Mouse (Mus musculus): ENCODE results near the gene Abcc4.
"Not testable (repeated sequence)": the region's sequence is repeated elsewhere in the genome, so short reads cannot be mapped to it uniquely, and the experiment has no call there.

Abcc4 gene

DNA sequence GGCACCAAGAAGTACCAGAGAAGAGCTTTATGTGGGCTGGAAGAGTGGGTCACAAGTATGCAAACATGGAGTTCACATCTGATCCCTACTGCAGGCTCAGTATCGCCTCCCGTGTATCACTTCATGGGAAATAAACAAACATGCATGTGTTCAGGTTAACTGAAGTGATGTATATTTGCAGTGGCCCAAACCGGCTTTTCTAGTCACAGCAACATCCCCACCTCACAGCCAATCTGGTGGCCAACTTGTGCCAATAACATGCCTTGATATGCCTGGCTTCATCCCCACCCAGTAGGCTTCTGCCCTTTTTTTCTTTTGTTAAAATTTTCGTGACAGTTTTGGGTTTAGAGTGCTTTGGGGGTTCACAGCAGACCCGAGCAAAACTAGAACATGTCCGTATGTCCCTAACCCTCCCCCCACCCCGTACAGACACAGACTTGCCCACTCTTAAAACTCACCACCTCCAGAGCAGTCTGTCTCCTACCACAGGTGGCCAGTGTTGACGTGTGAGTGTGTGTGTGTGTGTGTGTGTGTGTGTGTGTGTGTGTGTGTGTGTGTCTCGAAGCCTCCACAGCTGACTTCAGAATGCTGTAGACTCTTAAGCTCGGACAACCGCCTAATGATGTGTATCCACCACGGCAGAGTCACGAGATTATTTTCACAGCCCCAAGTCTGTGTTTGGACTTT lies 29.6 kb downstream of the Abcc4 start:
- DNase-seq: no peak

DNA sequence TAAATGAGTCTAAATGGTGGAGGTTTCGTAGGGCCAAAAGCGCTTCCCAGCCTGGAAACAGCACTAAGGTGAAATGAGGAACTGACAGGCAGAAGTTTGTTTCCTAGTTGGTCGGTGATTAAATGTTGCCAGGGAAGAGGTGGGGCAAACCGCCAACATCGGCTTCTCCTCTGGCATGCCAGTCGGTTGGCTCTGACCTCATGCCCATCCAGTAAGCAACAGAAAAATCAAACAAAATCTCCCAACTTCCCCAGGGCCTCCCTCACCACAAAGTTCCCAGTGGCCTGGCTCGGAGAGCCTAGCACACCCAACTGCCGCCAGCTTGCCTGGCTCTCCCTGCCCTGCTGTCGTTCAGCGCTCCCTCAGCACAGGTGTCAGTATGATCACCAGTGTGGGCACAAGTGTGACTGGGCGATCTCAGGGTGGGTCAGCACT lies 31.3 kb downstream of the Abcc4 start:
- no peak for DNase-seq

DNA sequence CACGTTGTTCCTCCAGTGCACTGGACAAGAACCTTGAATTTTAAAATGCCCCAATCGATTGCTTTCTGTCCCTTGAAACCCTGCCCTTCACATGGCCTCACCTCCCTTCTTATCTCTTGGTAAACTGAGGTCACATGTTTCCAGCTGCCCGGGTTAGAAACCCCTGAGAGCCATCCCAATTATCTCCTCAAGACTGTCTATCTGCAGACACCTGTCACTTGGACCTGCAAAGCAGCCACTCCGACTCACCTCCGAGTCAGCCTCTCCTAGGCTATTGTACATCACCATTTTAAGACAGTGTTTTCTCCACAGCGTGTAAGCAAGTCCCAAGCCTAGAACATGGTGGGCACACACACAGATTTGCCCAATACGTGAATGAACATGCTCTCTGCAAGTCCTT lies 31.8 kb downstream of the Abcc4 start:
- no peak for DNase-seq

DNA sequence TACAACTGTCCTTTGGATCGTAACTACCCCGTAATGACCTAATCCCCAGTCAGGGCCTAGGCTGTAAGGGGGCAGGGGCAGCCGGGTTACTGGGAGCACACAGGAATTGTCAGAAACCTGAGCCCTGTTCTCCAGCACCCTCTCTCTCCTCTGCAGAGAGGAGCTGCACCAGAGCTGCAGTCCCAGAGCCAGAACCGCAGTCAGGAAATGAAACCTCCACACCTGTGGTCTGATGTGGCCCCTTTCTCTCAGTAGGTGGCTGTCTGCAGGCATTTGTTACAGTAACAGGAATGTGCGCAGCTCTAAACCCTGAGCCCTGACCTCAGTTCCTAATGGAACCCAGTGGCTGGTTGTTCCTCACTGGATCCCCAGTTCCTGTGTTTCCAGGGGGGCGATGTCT lies 32.5 kb downstream of the Abcc4 start:
- no peak for DNase-seq

DNA sequence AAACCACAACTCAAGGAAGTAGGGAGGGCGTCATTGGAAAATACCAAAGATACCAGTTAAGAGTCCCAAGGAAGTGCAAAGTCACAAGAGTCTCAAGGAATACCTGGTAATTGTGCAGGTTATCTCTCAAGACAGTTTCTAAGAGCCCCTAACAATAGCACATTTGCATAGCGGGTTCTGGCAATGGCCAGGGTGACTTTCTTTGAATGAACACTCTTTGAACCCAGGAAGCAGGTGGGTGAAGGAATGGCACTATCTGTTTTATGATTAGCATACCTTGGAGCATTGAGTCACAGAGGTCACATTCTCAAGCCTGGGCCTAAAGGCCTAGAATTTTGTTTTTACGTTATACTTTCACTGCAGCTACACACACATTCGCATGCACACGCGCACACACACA lies 33.1 kb downstream of the Abcc4 start:
- DNase-seq: not testable (repeated sequence)

DNA sequence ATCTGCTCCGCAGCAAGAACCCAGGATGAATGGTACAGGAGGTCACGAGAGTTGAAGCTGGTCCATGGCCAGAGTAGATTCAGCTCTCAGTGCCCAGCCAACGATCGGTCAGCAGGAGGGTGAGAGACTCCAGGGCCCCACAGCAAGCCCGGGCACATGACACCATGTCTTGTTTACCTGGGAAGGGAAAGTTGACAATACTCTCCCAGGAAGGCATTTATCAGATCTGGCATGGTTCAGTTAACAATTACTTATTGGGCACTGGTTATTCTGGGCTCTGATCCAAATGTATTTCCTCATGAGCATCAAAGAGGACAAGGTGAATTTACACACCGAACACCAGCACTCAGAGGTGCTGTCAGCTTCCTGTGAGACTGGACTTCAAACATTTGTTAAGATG lies 38.5 kb downstream of the Abcc4 start:
- no peak for DNase-seq

DNA sequence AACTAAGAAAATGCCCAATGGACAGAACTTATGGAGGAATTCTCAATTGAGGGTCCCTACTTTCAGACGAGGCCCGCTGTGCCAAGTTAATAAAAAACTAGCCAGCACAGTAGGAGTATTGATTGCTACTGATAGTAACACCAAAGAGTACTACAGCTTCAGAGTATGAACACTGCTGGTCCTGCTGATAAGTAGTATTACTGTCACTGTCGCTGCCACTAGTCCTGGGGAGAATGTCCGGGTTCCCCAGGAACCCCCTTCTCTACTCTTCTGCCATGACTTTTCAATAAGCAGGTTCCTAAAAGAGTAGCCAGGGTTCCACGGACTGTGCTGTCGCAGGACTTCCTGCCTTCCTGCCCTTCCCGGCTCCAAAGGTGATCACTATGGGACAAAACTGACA lies 41.4 kb downstream of the Abcc4 start:
- no peak for DNase-seq

DNA sequence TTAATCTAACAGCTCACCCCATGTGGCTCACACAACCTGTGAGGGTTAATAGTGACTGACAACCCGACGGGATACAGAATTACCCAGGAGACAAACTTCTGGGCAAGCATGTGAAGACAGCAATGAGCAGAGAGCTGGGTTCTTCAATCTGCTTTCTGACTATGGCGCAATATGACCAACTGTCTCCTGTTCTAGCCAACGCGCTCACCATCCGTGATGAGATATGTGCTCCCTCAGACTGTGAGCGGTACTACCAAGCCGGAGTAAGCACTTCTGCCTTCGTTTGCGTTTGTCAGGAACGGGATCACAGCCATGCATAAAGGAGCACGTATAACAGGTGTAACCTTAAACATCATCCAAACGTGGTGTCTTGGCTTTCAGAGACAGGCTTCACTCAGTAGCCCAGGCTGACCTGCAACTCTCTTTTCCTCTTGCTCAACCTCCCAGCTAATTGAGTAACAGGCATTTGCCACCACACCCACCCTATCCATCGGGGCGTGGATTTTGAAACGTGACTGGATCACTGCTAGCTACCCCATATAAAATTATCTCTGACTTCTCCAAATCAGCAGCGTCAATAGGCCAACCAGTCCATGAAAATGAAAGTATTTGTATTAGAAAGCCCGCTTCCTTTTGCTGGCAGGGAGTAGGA lies 43.3 kb downstream of the Abcc4 start:
- no peak for DNase-seq

DNA sequence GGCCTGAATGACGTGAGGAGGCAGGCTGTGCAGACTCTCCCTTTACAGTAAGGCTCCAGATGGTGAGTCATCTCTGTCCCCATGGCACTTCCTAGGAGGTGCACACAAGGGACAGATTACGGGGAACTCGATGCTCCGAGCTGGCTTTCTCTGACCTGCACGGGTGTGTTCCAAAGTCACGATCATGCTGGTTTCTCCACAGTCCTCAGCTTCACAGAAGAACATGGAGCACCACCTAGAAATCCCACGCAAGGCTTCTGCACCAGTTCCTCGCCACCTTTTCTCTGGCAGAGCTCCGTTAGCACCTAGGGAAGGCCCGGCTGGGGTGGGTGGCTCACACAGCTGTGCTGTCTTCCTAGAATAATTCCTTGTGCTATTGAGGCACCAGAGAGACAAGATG lies 43.9 kb downstream of the Abcc4 start:
- peak; percentile 19 for DNase-seq

DNA sequence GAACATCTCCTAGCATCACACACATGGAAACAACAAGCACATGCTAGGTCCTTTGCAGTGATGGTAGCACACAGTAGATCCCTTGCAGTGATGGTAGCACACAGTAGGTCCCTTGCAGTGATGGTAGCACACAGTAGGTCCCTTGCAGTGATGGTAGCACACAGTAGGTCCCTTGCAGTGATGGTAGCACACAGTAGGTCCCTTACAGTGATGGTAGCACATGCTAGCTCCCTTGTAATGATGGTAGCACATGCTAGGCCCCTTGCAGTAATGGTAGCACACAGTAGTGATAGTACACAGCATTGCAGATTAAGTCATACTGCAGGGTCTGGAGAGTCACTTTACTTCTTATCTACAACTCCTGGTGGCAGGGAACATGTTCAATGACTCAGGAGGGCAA lies 46.8 kb downstream of the Abcc4 start:
- DNase-seq: no peak

DNA sequence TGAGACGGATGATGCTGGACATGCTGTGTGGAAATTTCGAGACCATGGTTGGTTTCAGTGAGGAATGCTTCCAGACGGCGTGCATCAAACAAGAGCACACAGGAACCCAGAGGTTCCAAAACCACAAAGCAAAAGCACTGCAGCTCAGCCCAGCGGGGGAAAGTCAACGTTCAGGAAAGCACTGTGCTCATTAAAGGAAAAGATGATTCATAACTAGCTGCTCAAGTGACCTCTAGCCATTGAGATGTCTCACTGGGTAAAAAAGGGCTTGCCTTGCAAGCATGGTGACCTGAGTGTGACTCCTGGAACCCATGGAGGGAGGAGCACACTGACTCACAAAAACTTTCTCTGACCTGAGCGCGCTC lies 47.7 kb downstream of the Abcc4 start:
- no peak for DNase-seq

DNA sequence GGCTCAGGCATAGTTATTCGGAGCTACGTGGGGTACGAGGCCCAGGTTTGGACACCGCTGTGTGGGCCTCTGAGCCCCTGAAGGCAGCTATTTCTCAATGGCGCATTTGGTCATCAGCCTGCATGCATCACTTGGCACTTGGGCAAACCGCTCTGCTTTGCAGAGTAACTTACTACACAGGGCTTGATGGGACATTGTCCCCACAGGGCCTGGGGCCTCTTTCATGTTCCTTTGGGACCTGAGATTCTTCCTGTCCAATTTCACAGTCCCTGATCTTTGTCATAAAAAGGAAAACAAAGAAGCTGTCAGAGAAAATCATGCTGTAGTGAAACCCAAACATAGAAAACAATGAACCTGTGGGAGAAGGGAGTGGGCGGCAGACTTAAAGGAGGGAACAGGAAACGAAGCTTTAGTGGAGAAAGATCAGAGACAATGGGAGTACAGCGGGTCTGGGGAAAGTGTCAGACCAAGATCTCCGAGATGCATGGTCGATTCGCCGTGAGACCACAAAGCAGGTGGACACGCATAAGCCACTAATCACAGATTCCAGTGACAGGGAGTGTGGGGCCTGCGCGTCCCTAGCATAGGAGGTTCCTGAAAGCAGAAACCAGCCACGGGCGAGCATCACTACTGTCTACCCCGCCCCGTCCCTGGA lies 48.2 kb downstream of the Abcc4 start:
- no peak for DNase-seq

DNA sequence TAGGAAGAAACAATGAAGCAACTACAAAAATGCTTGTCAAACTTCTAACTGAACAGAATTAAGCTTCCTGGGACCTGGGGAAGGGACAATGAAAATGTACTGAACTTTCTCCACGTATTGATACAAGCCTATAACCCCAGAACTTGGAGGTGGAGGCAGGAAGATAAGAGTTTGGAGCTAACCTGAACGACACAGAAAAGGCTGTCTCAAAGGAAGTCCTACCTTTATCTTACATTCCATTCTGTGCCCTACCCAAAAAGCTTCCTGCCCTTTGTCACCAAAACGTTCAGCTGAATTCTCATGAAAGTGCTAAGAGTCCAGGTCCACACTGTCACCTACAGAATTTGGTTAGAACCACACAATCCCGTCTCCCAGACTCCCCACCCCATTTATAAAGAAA lies 48.8 kb downstream of the Abcc4 start:
- DNase-seq: no peak

DNA sequence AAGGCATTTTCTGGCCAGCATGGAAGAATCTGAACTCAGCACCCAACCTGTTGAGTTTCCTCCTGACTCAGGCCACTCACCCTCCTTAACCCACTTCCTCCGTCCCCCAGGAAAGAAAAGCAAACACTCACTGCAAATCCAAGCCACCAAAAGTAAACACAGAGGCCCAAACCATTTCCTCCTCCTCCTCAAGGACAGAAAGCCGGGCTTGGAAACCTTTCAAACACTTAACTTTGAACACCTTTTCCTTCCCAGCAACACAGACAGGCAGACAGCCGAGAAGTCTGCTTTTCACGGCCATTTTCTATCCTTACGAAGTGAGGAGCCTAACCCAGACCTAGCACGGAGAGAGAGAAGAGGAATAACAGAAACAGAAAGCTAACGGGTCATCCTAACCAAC lies 50.0 kb downstream of the Abcc4 start:
- no peak for DNase-seq

DNA sequence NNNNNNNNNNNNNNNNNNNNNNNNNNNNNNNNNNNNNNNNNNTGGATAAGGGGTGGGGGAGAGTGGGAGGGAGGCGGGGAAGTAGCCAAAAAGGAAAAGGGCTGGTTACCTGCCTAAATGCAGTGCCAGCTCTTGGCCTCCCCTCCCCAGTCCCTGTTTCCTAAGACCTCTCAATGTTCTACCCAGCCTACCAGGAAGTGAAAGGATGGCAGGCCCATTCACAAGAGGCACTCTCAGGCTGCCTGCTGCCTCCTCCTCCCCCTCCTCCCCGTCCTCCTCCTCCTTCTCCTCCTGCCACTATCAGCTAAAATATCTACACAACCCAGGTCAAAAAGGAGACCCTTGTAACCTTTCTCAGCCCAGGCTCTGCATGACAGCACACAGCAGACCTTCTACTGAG lies 51.1 kb downstream of the Abcc4 start:
- DNase-seq: no peak

DNA sequence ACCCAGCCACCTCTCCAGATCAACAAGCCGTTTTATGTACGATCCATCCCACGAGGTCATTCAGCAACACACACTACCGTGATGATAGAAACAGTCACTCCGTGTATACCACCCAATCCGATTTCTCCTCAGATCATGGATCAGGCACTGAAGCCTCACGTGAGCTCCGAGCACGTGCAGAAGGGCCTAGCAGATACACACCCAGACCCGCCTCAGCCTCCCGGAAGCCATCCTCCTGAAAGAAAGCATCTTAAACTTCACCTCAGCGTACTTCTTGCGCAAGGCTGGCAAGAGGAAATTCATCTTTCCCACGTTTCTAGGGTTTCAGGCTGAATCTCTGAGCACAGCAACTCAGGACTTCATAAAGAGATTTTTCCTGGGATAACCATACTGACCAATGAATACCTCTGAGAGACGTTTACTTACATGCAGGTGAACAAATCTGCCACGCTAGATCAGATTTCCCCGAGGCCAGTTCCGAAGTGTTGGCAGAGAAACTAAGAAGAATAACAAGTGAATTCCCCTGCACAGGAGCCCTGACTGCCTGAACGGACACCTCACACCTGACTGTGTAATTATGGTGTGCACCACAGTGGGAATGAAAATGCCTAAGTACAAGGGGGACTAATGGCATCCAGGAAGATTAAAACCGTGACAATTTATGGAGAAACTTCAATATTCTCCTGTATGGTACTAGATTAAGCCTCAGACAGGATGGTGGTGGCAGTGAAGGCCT lies 54.1 kb downstream of the Abcc4 start:
- DNase-seq: no peak

DNA sequence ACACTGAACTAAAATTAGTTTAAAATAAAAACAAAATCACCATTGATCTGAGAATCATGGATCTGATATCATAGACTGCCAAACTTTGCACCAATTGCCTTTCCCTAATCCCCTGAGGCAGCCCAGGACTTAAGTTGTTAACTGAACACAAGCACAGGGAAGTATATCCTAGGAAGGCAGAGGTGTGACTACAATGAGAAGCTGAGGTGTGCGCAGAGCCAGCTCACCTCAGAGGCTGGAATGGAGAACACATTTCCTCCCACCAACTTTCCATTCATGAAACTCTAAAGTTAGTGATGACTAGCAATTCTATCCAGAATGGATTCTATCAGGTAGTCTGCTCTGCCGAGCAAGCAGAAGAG lies 56.1 kb downstream of the Abcc4 start:
- no peak for DNase-seq

DNA sequence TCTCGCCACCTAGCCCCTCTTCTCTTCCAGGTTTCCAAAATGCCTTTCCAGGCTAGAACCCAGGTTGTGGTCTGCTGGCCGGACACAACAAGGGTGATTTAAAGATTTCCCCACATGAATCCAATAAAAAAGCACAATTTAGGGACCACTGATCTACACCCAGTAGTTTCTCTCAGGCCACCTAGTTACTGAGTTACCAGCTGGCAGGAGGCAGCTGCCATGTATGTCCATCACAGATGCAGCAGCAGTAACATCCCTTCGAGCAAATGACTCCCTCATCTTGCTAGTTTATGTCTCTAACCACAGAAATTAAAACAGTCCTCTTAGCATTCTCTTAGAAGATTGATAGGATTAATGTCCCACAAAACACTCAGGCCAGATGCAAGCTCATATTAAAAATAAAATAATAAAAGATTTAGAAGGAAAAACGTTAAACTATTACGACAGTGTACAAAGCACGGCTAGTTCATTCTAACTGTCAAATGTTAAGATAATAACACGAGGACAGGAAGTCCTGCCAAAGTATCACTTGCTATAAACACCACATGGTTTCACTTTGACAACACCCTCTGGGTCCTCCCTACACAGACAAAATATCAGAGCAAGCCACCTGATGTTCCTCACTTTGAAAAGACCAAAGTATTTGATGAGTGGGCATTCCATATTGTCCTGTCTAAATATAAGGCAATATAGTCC lies 56.7 kb downstream of the Abcc4 start:
- no peak for DNase-seq

DNA sequence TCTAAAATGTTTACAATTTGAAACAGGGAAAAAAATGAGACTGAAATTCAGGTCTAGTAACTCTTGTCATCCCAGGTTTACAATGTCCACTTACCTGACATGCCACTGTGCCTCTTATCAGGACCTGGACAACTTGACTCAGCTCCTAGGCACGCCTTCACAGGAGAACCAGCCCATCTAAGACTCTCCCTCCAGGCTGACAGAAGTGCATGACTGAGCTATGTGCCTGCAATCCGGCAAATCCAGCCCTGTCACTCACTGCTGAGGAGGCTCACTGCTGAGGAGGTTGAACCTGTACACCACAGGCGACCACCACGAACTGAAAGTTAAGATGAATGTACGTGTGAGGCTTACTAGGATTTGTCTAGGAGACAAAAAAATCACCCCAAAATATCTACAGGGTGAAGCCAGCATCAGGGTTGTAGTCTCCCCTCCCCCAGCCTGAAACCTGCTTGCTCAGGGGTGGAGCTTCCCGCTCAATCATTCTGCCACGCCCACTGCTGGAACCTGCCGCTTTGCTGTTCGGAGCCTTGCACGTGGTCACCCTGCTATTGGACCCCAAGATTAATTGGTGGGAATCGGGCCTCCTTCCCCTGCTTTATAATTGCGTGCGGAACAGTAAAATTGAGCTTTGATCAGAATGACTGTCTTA lies 63.0 kb downstream of the Abcc4 start:
- not testable (repeated sequence) for DNase-seq

DNA sequence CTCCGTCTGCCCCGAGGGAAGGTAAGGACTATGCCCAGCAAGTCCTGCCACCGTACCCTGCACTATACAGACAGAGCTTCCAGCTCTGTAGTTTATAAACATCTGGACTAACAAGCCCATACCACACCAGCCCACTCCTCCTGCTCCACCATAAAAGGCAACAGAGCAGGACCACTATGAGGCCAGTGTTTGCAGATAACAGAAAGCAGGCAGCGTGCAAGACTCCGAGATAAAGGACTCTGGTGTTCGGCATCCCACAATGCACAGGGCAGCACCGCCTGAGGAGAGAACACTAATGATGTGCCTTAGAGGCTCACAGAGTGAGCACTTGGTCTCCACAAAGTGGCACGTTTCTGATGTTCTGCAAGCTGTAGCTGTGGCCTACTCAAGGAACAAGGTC lies 63.9 kb downstream of the Abcc4 start:
- DNase-seq: no peak

DNA sequence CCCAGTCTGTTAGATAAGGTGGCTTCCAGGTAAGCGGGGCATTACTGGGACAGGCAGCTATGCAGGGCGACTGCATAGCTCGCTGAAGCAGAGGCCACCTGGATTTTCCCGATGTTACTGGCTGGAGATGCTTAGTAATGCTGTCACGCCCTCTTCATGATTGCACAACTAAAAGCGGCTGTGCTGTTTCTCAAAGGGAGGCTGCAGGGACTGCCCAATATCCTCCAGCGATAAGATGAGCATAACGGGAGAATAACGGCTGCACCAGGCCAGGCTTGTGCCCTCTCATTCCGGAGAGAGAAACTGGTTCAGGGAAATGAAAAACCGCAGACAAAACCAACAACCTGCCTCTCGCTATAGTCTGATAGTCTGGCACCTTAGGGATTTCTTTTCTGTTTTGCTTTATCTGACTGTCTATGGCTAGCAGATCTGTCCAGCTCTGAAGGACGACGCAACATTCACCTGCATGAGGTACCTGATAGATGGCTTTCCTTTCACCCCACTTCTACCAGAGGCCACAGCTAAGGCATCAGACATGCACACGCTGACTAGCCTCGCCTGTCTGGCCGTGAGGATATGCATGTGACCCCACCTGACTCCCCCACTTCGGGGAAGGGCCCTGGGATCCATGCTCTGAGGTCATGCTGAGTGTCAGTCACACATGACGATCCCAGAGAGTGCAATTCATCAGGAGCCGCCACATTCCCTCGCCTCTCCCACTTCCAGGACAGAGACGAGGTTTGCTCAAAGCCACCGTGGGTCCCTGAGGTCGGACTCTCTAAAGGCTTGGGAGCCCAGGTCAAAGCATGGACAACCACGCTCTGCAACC lies 67.4 kb downstream of the Abcc4 start:
- DNase-seq: no peak

Data from layer of hippocampus, adult 9-11 months (tissue).